Mouse (Mus musculus) layer of hippocampus, postnatal 10 days (tissue): ENCODE data around the gene Magee2. TPM values are rescaled to one million over a fixed set of nuclear protein-coding genes. Genes with fewer than 3 reads are reported as not detected.
A peak's percentile ranks its signal among the peaks of the same experiment; 100 is the strongest.
"Not testable (repeated sequence)": the region's sequence is repeated elsewhere in the genome, so short reads cannot be mapped to it uniquely, and the experiment has no call there.

Experiments used
- DNase-seq, 2 experiments: peaks; one replicate each; pipeline ENCODE4 v3.0.0; 2021; ENCODE audit warnings: low spot score in 2 of 2
- long read RNA-seq: library from polyadenylated mRNA; stranded (forward); transcript quantifications from one replicate; pipeline ENCODE4 v2.0.0, GENCODE M21; 2023
- total RNA-seq, 2 experiments: library from RNA; stranded (reverse); gene quantifications; 2 replicates each; pipeline ENCODE4 v1.2.3; 2021

Gene Magee2
- total RNA-seq, result 10 to 100 TPM; 15.4 to 16.6 TPM
- long read RNA-seq, transcript Magee2-201 (1 exons, 2,316 nt), result major isoform, 23 of 23 reads
- long read RNA-seq, partial matches to known transcripts, result 0 of 23 reads
- long read RNA-seq, other reads (novel, unspliced or antisense), result 0 of 23 reads

DNA sequence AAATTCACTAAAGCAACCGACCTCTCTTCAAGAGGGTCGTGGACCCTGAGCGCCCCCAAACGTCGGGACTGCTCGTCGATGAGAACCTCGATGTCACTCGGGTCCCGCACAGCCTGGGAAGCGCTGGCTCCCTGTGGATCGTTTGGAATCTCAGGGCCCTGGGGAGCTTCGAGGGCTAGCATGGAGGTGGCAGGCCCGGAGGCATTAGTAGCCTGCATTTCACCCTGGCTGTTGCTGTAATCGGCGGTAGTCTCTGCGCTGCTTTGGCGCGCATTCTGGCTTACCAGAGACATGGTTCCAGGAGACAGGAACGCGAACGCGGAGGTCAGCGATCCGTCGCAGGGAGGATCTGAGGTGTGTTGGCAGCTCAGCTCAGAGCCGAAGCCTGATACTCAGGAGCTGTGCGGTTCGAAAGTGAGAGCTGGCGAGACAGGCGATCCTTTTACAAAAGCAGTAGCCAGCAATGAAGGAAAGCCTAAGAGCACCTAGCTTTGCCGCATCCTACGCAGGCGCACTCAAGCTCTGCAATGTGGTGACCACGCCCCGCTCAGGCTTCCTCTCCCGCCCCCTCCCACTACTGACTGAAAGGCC is at the start of gene Magee2:
Gene Magee2 (minus strand): TSS at position 517 of the 591 bp plus-strand sequence.
- DNase-seq, result peak; percentile 23 to 57

DNA sequence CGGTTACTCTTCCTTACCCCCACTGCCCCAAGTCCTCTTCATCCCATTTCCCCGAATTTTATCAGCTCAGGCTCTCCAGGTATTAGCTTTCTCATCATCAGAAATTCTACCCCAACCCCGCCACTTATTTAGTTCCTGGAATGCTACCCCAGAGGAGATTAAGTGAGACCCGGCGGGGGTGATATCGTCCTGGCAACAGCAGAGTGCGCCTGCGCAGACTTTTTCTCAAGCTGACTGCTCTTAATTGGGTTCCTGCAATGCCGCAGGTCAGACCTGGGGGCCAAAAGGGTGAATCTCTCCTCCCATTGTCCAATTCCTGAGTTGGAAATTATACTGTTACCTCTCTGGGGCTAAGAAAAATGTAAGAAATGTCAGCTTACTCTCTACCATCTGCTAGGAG is 3.5 kb downstream of the Magee2 start:
- DNase-seq, result no peak

DNA sequence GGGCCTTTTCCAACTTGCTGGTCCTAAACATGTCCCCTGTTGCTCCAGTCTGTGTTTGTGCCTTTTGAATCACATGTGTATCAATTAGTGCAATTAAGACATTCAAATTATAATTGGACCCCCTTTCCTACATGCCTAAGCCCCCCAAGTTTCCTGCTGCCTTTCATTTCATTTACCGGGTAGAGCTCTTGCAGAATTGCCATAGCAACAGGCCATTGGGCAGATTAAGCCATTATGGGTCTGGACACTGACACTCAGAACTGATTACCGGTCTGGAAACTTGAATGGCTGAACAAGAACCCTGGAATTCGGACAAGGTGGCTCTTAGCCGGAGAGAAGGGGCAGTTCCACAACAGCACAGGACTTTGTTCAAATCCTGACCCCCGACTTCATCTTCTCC is 39.5 kb downstream of the Magee2 start:
- not testable (repeated sequence) for DNase-seq

DNA sequence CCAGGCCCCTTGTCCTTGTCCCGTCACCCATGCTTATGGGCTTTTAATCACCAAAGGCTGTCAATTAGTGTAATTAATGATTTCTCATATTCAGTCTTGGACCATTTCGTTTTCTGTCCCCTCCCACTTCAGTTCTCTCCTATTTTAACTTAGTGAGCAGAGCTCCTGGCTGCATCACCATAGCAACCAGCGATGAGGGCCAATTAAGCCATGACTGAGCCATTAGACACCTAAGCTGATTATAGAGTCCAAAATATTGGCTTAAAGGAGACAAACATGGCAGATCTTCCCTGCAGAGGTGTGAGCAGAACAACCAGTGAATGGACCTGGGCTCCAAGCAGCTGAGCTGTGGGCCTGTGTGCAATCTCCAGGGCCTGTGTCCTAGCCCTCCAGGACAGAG is 40.1 kb downstream of the Magee2 start:
- not testable (repeated sequence) for DNase-seq

DNA sequence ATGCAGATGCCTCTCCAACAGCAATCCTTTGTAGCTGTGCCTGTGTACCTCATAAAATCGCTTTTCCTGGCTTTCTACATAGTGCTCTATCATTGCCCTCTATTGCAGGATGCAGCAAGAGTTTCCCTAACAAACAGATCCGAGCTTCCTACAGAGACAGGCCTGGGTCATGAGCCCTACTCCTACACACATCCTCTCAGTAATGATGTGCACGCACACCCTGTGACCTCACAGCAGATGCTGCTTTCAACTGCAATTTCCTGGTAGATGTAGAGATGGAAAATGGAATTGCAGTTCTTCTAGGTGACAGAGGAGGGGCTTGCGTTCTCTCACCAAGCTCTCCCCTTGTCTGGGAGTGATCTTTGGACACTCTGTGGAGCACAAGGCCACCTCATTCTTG is 43.4 kb downstream of the Magee2 start:
- DNase-seq, result not testable (repeated sequence)

Other genes starting within 250 kb of the Magee2 start
- gene Zdhhc15, start 186.2 kb downstream of the Magee2 start, total RNA-seq, result 1 to 10 TPM; 6.1 to 6.3 TPM
- gene Pbdc1, start 222.5 kb upstream of the Magee2 start, total RNA-seq, result 10 to 100 TPM; 18.1 to 19.7 TPM